Mouse (Mus musculus) stomach, postnatal 0 days (tissue): ENCODE results near the gene Gpr183.

Source experiments
- CTCF ChIP-seq: IDR thresholded peaks from 2 replicates; pipeline ENCODE4 v1.5.1; 2016; ENCODE audit warnings: antibody characterized with exemption, low read depth, mild to moderate bottlenecking, moderate library complexity
- EP300 ChIP-seq: optimal IDR thresholded peaks from 2 replicates; pipeline ENCODE3; 2016; ENCODE audit warnings: antibody characterized with exemption

DNA sequence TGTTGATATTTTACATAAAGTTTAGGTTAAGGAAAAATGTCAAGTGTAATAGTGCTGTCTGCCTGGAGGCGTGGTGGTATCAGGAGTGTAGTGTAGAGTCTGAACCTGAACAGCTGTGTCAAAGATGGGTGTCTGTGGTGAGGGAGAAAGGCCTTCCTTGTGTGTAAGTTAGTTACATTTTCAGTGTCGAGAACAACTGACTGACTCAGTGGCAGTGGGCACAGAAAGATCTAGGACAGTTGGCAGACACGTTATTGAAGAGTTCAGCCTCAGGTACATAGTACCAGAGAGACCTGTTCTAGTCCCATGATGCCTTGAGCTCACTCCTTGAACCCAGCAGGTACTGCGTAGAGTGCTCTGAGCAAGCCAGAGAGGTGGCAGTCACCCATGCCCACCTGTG lies 466 bp upstream of the Gpr183 start:
- TF ChIP-seq CTCF (no peak), EP300 (no peak)
